Mouse (Mus musculus) mesoderm, embryonic 11.5 days (tissue): ENCODE data around the gene Ldlrad3.

Experiments used
- DNase-seq: peaks from one replicate; pipeline ENCODE4 v3.0.0-alpha.2; 2012; ENCODE audit warnings: low read depth, low spot score

Gene Ldlrad3

DNA sequence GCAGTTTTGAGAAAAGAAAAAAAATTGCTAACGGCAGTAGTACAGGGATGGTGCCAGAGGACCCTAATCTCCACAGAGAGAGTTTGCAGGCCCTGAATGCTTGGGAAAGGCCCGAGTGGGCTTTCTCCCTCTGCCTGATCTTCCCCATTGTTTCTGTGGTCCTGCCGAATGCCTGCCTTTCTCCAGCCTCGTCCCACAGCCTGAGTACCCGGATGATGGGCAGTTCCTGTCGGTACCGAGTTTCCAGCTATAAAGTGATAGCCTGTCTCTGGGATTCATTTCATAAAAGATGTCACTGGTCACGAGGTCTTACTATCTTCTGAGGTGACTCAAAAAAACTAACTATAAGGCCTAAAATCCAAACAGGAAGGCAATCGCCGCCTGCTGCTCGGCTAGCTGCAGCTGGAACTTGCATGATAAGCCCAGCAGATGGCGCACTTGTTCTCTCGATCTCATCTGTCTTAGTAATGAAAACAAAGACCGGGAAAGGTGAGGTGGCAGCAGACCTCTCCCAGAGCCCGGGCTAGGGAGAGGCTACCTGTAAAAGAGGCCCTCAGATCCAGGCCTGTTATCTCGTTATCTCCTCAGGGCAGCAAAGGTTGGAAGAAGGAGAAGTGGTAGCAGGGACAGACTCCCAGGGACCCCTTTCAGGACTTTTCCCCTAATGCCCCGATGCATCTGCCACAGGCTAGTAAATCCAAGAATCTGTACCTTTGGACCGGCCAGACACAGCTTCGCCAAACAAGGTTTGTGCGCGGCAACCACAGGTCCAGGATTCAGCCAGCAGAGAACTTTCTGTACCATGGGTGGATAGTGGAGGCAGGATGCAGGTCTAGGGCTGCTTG, 280.4 kb downstream of the Ldlrad3 start:
- peak; percentile 90 for DNase-seq

DNA sequence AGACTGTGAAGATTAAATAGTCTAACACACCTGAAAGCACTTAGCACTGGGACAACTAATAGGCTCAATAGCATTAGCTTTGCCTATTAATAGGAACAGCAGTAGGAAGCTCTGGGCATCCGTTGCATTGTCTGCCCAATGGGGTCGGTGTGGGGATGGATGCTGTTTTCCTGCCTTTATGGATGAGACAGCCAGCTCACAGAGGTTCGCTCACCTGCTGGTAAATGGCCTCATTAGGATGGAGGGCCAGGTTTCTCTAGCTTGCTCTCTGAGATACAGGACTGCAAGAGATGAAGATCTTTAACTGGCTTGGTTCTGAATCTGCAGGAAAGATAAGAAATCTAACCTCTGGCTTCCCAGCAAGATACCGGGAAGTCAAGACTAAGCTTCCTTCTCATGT, 284.0 kb downstream of the Ldlrad3 start:
- no peak for DNase-seq
